Mouse (Mus musculus) kidney, adult 2 months (tissue): Measurements from ENCODE around the gene Brwd1. TPM values are rescaled to one million over a fixed set of nuclear protein-coding genes. Genes with fewer than 3 reads are reported as not detected.

Experiments used
- DNase-seq: peaks from one replicate; pipeline ENCODE4 v3.0.0; 2021
- H3K27ac ChIP-seq: fragments of 200-500 bp; 2 replicates; pipeline ENCODE4 v1.5.1; 2012; ENCODE audit warnings: low read depth, low read length, control low read depth, inconsistent platforms; ENCODE audit not compliant: insufficient read depth
- H3K27me3 ChIP-seq: fragments of 200-500 bp; replicated peaks from 2 replicates; pipeline ENCODE4 v1.6.1; 2012; ENCODE audit warnings: mild to moderate bottlenecking, moderate library complexity, low read length, inconsistent platforms; ENCODE audit not compliant: control insufficient read depth, insufficient read depth
- H3K36me3 ChIP-seq: fragments of 200-500 bp; 2 replicates; pipeline ENCODE4 v1.6.1; 2012; ENCODE audit warnings: mild to moderate bottlenecking, moderate library complexity, low read length, inconsistent platforms; ENCODE audit not compliant: control insufficient read depth, insufficient read depth
- H3K4me1 ChIP-seq: fragments of 200-500 bp; 2 replicates; pipeline ENCODE4 v1.6.1; 2011; ENCODE audit warnings: low read length; ENCODE audit not compliant: control insufficient read depth, insufficient read depth
- H3K4me3 ChIP-seq: fragments of 200-500 bp; 2 replicates; pipeline ENCODE4 v1.5.1; 2011; ENCODE audit warnings: mild to moderate bottlenecking, low read depth, low read length, control low read depth; ENCODE audit not compliant: insufficient read depth
- CTCF ChIP-seq: fragments of 200-500 bp; conservative IDR thresholded peaks from 2 replicates; pipeline ENCODE4 v1.5.1; 2011; ENCODE audit warnings: low read depth, mild to moderate bottlenecking, control low read depth, low read length, moderate library complexity, mixed read lengths; ENCODE audit not compliant: insufficient read depth, insufficient read length
- POLR2A ChIP-seq: fragments of 200-500 bp; IDR thresholded peaks from one replicate; pipeline ENCODE4 v1.6.1; 2011; ENCODE audit warnings: low read depth, low read length, control low read depth
- WGBS: fragments of 180-500 bp; shearing (Covaris S2); methylation state at CpG from one replicate; pipeline ENCODE4 v1.1.7; 2018; 5-methylcytosine and 5-hydroxymethylcytosine counted together
- polyA plus RNA-seq: library from polyadenylated mRNA; depleted of rRNA; stranded (reverse); fragments of >200 nt; gene quantifications from 2 replicates; pipeline ENCODE4 v1.2.3, GENCODE M21; 2012; rRNA removed

The Brwd1 gene
- 15.2 and 19.1 TPM in 2 replicates for polyA plus RNA-seq

GRCm38 (mm10) chr16:96082301-96083178, at the start of gene Brwd1:
TSS of gene Brwd1 (minus strand) at chr16:96082526.
- DNase-seq = peak; percentile 94
- H3K36me3 ChIP-seq = no peaks in the 10 kb centered on the region
- peaks cover 5% of the 10 kb centered on the region; the same call in 1 of the 2 replicates for H3K4me1 ChIP-seq
- no peaks in the 10 kb centered on the region for H3K27me3 ChIP-seq
- peak within 1 kb of the TSS; percentile 72 for H3K4me3 ChIP-seq
- H3K27ac ChIP-seq = peak within 1 kb of the TSS; percentile 92
- WGBS = under 1% methylated on average over 102 of the region's 107 CpGs
- TF ChIP-seq CTCF = no peak
- peak; percentile 91 for TF ChIP-seq POLR2A

GRCm38 (mm10) chr16:96128466-96128865, 46.1 kb upstream of the Brwd1 start:
- Histone ChIP-seq H3K27me3 (no peaks in the 10 kb centered on the region), H3K36me3 (no peaks in the 10 kb centered on the region; the same call in 1 of the 2 replicates), H3K4me1 (peaks cover 7% of the 10 kb centered on the region; the same call in 1 of the 2 replicates), H3K27ac (peak overlapping the region; percentile 89), H3K4me3 (peak overlapping the region; percentile 85)
- TF ChIP-seq CTCF (no peak), POLR2A (no peak)
- WGBS = 5% methylated on average over 9 of the region's 9 CpGs
- DNase-seq = no peak

DNA sequence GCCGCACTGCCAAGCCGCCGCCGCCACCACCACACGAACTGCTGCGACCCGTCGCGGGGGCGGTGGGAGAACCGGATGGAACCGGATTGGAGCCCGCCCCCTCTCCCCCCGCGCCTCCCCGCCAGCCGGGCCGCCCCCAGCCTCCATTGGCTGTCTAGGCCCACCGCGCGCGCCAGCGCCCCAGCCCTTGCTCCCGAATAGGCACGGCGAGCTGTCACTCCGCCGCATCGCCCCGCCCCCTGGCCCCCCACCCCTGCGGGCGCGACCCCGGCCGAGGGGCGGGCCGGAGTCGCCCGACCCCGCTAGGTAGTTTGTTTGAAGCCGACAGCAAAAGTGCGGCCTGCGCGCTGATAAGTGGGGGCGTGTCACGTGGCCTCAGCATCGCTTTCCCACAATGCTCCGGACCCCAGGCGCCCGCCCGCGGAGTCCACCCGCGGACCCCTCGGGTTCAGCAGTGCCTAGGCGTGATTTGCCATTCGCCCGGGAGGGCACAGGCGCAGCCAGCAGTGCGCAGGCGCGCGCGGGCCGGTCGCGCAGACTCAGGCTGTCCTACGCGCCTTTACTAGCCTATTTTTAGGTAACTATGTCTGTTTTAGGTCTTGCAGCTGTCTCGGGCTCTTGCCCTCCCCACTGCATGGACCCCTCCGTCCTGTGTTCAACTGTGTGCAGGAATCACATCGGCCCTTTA, 45.5 kb upstream of the Brwd1 start, which contains the start of gene Hmgn1:
TSS of gene Hmgn1 (minus strand) at position 73 of the 688 bp plus-strand sequence.
- peak; percentile 99 for DNase-seq
- Histone ChIP-seq H3K4me3 (peak within 1 kb of the TSS; percentile 85), H3K4me1 (peaks cover 7% of the 10 kb centered on the region; the same call in 1 of the 2 replicates), H3K27ac (peak within 1 kb of the TSS; percentile 89), H3K27me3 (no peaks in the 10 kb centered on the region), H3K36me3 (no peaks in the 10 kb centered on the region; the same call in 1 of the 2 replicates)
- under 1% methylated on average over 68 of the region's 72 CpGs for WGBS
- no peak for TF ChIP-seq CTCF
- peak; percentile 61 for TF ChIP-seq POLR2A

GRCm38 (mm10) chr16:96127288-96127656, 44.9 kb upstream of the Brwd1 start:
- H3K27me3 ChIP-seq = no peaks in the 10 kb centered on the region
- WGBS = 0% methylated on average over 49 of the region's 52 CpGs
- DNase-seq = no peak
- peak overlapping the region; percentile 84 for H3K27ac ChIP-seq
- H3K4me1 ChIP-seq = peaks cover 7% of the 10 kb centered on the region; the same call in 1 of the 2 replicates
- no peak for TF ChIP-seq CTCF
- no peak for TF ChIP-seq POLR2A
- peak overlapping the region; percentile 85 for H3K4me3 ChIP-seq
- H3K36me3 ChIP-seq = no peaks in the 10 kb centered on the region; the same call in 1 of the 2 replicates

DNA sequence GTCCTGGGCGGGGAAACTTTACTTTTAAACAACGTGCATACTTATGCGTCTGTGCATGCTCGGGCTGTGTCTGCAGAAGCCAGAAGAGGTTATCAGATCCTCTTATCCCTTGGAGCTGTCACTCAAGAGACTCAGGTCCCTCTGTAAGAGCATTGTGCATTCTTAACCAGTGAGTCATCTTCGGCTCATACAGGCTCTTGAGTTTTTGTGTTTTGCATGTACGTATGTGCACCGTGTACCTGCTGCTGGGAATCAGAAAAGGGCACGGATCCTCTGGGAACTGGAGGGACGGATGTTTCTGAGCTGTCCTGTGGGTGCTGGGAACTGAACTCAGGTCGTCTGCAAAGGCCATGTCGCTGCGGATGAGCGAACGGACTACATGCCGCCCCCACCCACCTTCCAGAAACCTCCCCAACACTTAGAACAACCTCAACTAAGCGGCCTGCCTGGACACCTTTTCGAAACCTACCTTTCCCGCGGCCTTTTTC, 44.4 kb upstream of the Brwd1 start:
- Histone ChIP-seq H3K4me1 (peaks cover 7% of the 10 kb centered on the region; the same call in 1 of the 2 replicates), H3K27me3 (no peaks in the 10 kb centered on the region), H3K4me3 (peak overlapping the region; percentile 85), H3K27ac (0 out of 2 replicates have a peak overlapping the region, but pooled peaks have one; percentile 6), H3K36me3 (no peaks in the 10 kb centered on the region; the same call in 1 of the 2 replicates)
- 7% methylated on average over 19 of the region's 19 CpGs for WGBS
- DNase-seq = no peak
- no peak for TF ChIP-seq CTCF
- no peak for TF ChIP-seq POLR2A

DNA sequence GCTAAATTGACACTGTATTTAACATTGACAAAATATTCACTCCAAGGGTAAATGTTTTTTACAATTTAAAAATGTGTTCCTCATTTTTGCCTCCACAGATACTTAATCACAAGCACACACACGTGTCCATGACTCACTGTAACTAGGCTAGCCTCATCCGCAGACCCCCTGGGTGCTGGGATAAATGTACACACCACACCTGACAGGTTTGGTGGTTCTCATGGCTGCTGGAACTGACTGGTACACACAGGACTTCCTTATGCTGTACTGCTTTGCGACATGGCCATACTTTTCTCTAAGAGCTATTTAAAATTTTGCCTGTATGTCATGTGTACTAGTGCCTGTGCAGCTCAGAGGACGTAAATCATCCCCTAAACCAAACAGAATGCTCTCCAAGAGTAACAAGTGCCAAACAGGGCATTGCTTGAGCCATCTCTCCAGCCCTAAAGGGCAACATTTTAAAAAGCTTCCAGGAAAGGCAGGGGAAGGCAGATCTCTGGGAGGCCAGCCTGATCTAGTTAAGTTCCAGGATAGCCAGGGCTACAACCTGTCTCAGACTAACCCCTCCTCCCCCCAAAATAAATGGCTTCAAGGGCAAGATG, 37.8 kb upstream of the Brwd1 start:
- Histone ChIP-seq H3K27ac (no peak overlapping the region), H3K36me3 (no peaks in the 10 kb centered on the region; the same call in 1 of the 2 replicates), H3K27me3 (no peaks in the 10 kb centered on the region), H3K4me1 (no peaks in the 10 kb centered on the region), H3K4me3 (no peak overlapping the region)
- DNase-seq = no peak
- WGBS = 70% methylated on average over 4 of the region's 4 CpGs
- TF ChIP-seq POLR2A (no peak), CTCF (no peak)
